Mouse (Mus musculus): ENCODE data around the gene Dact2. TPM values are rescaled to one million over a fixed set of nuclear protein-coding genes. Genes with fewer than 3 reads are reported as not detected.

The Dact2 gene
- polyA plus RNA-seq, 1 experiment from 2014 or later: 15.0 TPM

- H3K27me3 ChIP-seq (ENCODE audit: insufficient read depth, low read length): no peaks in the 10 kb centered on the region
- H3K9ac ChIP-seq (replicated peaks; ENCODE audit: low read length): no peak overlapping the region
- H3K36me3 ChIP-seq (ENCODE audit: insufficient read depth, low read length): no peaks in the 10 kb centered on the region
- no peak overlapping the region for H3K4me2 ChIP-seq (replicated peaks; ENCODE audit: low read depth, low read length)
- ATAC-seq (ENCODE audit: low FRiP score, low TSS enrichment): peak; percentile 27; the same call in 1 of the 2 replicates
- 70% methylated on average over 7 of the region's 7 CpGs for WGBS
- H3K27ac ChIP-seq (ENCODE audit: low read length): no peak overlapping the region
- no peaks in the 10 kb centered on the region for H3K9me3 ChIP-seq (ENCODE audit: low read length)
- no peaks in the 10 kb centered on the region for H3K4me1 ChIP-seq (ENCODE audit: insufficient read depth, low read length)
- no peak overlapping the region for H3K4me3 ChIP-seq (ENCODE audit: low read length)
Observed at GRCm38 (mm10) chr17:14220606-14221202, 16.6 kb upstream of the Dact2 start.

- Histone ChIP-seq H3K9me3 (ENCODE audit: low read length) (no peaks in the 10 kb centered on the region), H3K9ac (replicated peaks; ENCODE audit: low read length) (no peak overlapping the region), H3K36me3 (ENCODE audit: insufficient read depth, low read length) (no peaks in the 10 kb centered on the region), H3K4me1 (ENCODE audit: insufficient read depth, low read length) (no peaks in the 10 kb centered on the region; the same call in 1 of the 2 replicates), H3K27me3 (ENCODE audit: insufficient read depth, low read length) (no peaks in the 10 kb centered on the region), H3K27ac (ENCODE audit: low read length) (no peak overlapping the region), H3K4me2 (replicated peaks; ENCODE audit: low read depth, low read length) (no peak overlapping the region), H3K4me3 (ENCODE audit: low read length) (no peak overlapping the region)
- peak; percentile 54 for ATAC-seq (ENCODE audit: low FRiP score, low TSS enrichment)
- 46% methylated on average over 3 of the region's 3 CpGs for WGBS
Observed at GRCm38 (mm10) chr17:14213976-14214529, 9.9 kb upstream of the Dact2 start.

GRCm38 (mm10) chr17:14212796-14213195, 8.7 kb upstream of the Dact2 start:
- WGBS: 58% methylated on average over 7 of the region's 7 CpGs
- Histone ChIP-seq H3K9ac (replicated peaks; ENCODE audit: low read length) (no peak overlapping the region), H3K4me1 (ENCODE audit: insufficient read depth, low read length) (peaks cover 1% of the 10 kb centered on the region; the same call in 1 of the 2 replicates), H3K36me3 (ENCODE audit: insufficient read depth, low read length) (no peaks in the 10 kb centered on the region), H3K27ac (ENCODE audit: low read length) (no peak overlapping the region), H3K4me2 (replicated peaks; ENCODE audit: low read depth, low read length) (no peak overlapping the region), H3K4me3 (ENCODE audit: low read length) (no peak overlapping the region), H3K9me3 (ENCODE audit: low read length) (no peaks in the 10 kb centered on the region), H3K27me3 (ENCODE audit: insufficient read depth, low read length) (peaks cover 3% of the 10 kb centered on the region; the same call in 1 of the 2 replicates)
- no peak for ATAC-seq (ENCODE audit: low FRiP score, low TSS enrichment)

- H3K9me3 ChIP-seq (ENCODE audit: low read length): no peaks in the 10 kb centered on the region
- no peak overlapping the region for H3K4me2 ChIP-seq (replicated peaks; ENCODE audit: low read depth, low read length)
- peaks cover 51% of the 10 kb centered on the region for H3K27me3 ChIP-seq (ENCODE audit: insufficient read depth, low read length)
- no peak overlapping the region for H3K9ac ChIP-seq (replicated peaks; ENCODE audit: low read length)
- H3K4me3 ChIP-seq (ENCODE audit: low read length): no peak overlapping the region
- WGBS: 25% methylated on average over 5 of the region's 5 CpGs
- no peak overlapping the region for H3K27ac ChIP-seq (ENCODE audit: low read length)
- peaks cover 18% of the 10 kb centered on the region; the same call in 1 of the 2 replicates for H3K4me1 ChIP-seq (ENCODE audit: insufficient read depth, low read length)
- no peaks in the 10 kb centered on the region for H3K36me3 ChIP-seq (ENCODE audit: insufficient read depth, low read length)
- ATAC-seq (ENCODE audit: low FRiP score, low TSS enrichment): no peak
Observed at GRCm38 (mm10) chr17:14207093-14207561, 3.0 kb upstream of the Dact2 start.

GRCm38 (mm10) chr17:14206062-14206461, 2.0 kb upstream of the Dact2 start:
- Histone ChIP-seq H3K27me3 (ENCODE audit: insufficient read depth, low read length) (peaks cover 51% of the 10 kb centered on the region), H3K4me1 (ENCODE audit: insufficient read depth, low read length) (peaks cover 28% of the 10 kb centered on the region), H3K36me3 (ENCODE audit: insufficient read depth, low read length) (no peaks in the 10 kb centered on the region), H3K9ac (replicated peaks; ENCODE audit: low read length) (no peak overlapping the region), H3K4me2 (replicated peaks; ENCODE audit: low read depth, low read length) (no peak overlapping the region), H3K27ac (ENCODE audit: low read length) (no peak overlapping the region), H3K4me3 (ENCODE audit: low read length) (no peak overlapping the region), H3K9me3 (ENCODE audit: low read length) (no peaks in the 10 kb centered on the region)
- 34% methylated on average over 3 of the region's 3 CpGs for WGBS
- peak; percentile 11; the same call in 1 of the 2 replicates for ATAC-seq (ENCODE audit: low FRiP score, low TSS enrichment)

GRCm38 (mm10) chr17:14205236-14205635, 1.1 kb upstream of the Dact2 start:
- H3K27me3 ChIP-seq (ENCODE audit: insufficient read depth, low read length): peaks cover 51% of the 10 kb centered on the region
- no peaks in the 10 kb centered on the region for H3K36me3 ChIP-seq (ENCODE audit: insufficient read depth, low read length)
- H3K4me3 ChIP-seq (ENCODE audit: low read length): no peak overlapping the region
- no peaks in the 10 kb centered on the region for H3K9me3 ChIP-seq (ENCODE audit: low read length)
- no peak overlapping the region for H3K27ac ChIP-seq (ENCODE audit: low read length)
- H3K9ac ChIP-seq (replicated peaks; ENCODE audit: low read length): no peak overlapping the region
- peaks cover 37% of the 10 kb centered on the region for H3K4me1 ChIP-seq (ENCODE audit: insufficient read depth, low read length)
- no peak overlapping the region for H3K4me2 ChIP-seq (replicated peaks; ENCODE audit: low read depth, low read length)
- whole genome bisulfite sequencing: 75% methylated on average over 3 of the region's 3 CpGs
- no peak for ATAC-seq (ENCODE audit: low FRiP score, low TSS enrichment)

- peak overlapping the region; percentile 66 for H3K4me2 ChIP-seq (replicated peaks; ENCODE audit: low read depth, low read length)
- peak; percentile 70 for ATAC-seq (ENCODE audit: low FRiP score, low TSS enrichment)
- no peaks in the 10 kb centered on the region for H3K9me3 ChIP-seq (ENCODE audit: low read length)
- H3K4me1 ChIP-seq (ENCODE audit: insufficient read depth, low read length): peaks cover 45% of the 10 kb centered on the region
- H3K9ac ChIP-seq (replicated peaks; ENCODE audit: low read length): peak overlapping the region; percentile 83
- peak overlapping the region; percentile 91 for H3K27ac ChIP-seq (ENCODE audit: low read length)
- peak overlapping the region; percentile 67 for H3K4me3 ChIP-seq (ENCODE audit: low read length)
- no peaks in the 10 kb centered on the region for H3K36me3 ChIP-seq (ENCODE audit: insufficient read depth, low read length)
- under 1% methylated on average over 97 of the region's 97 CpGs for WGBS
- peaks cover 51% of the 10 kb centered on the region for H3K27me3 ChIP-seq (ENCODE audit: insufficient read depth, low read length)
Observed at GRCm38 (mm10) chr17:14203121-14203941, 773 bp downstream of the Dact2 start.

GRCm38 (mm10) chr17:14202291-14203030, 1.6 kb downstream of the Dact2 start:
- peaks cover 44% of the 10 kb centered on the region for H3K27me3 ChIP-seq (ENCODE audit: insufficient read depth, low read length)
- H3K4me2 ChIP-seq (replicated peaks; ENCODE audit: low read depth, low read length): peak overlapping the region; percentile 66
- peak overlapping the region; percentile 83 for H3K9ac ChIP-seq (replicated peaks; ENCODE audit: low read length)
- peak overlapping the region; percentile 67 for H3K4me3 ChIP-seq (ENCODE audit: low read length)
- no peaks in the 10 kb centered on the region for H3K9me3 ChIP-seq (ENCODE audit: low read length)
- ATAC-seq (ENCODE audit: low FRiP score, low TSS enrichment): peak; percentile 78
- peaks cover 41% of the 10 kb centered on the region for H3K4me1 ChIP-seq (ENCODE audit: insufficient read depth, low read length)
- 2% methylated on average over 18 of the region's 18 CpGs for WGBS
- peak overlapping the region; percentile 91 for H3K27ac ChIP-seq (ENCODE audit: low read length)
- no peaks in the 10 kb centered on the region for H3K36me3 ChIP-seq (ENCODE audit: insufficient read depth, low read length)

- peak overlapping the region; percentile 89 for H3K27ac ChIP-seq (ENCODE audit: low read length)
- H3K4me3 ChIP-seq (ENCODE audit: low read length): peak overlapping the region; percentile 67
- H3K4me2 ChIP-seq (replicated peaks; ENCODE audit: low read depth, low read length): peak overlapping the region; percentile 66
- H3K9ac ChIP-seq (replicated peaks; ENCODE audit: low read length): peak overlapping the region; percentile 59
- H3K36me3 ChIP-seq (ENCODE audit: insufficient read depth, low read length): peaks cover 11% of the 10 kb centered on the region
- H3K9me3 ChIP-seq (ENCODE audit: low read length): no peaks in the 10 kb centered on the region
- H3K27me3 ChIP-seq (ENCODE audit: insufficient read depth, low read length): peaks cover 37% of the 10 kb centered on the region
- peaks cover 37% of the 10 kb centered on the region for H3K4me1 ChIP-seq (ENCODE audit: insufficient read depth, low read length)
- 4% methylated on average over 12 of the region's 12 CpGs for WGBS
- no peak for ATAC-seq (ENCODE audit: low FRiP score, low TSS enrichment)
Observed at GRCm38 (mm10) chr17:14201281-14201787, 2.8 kb downstream of the Dact2 start.

All from kidney, embryonic 16.5 days (tissue).